Mouse (Mus musculus) embryonic facial prominence, embryonic 15.5 days (tissue): ENCODE data around the gene Atat1. TPM values are rescaled to one million over a fixed set of nuclear protein-coding genes. Genes with fewer than 3 reads are reported as not detected.
A peak's percentile ranks its signal among the peaks of the same experiment; 100 is the strongest.

Experiments
- ATAC-seq: fragments of 200-750 bp; cut with Nextera tagmentation; 2 replicates; pipeline ENCODE4 v1.8.0; 2017; ENCODE audit warnings: low read depth, moderate TSS enrichment; ENCODE audit not compliant: insufficient number of reproducible peaks, low FRiP score, low TSS enrichment
- H3K27ac ChIP-seq: fragments of 300-500 bp; sonication (generic); replicated peaks from 2 replicates; pipeline ENCODE4 v1.5.1; 2015; ENCODE audit warnings: mild to moderate bottlenecking, inconsistent platforms
- H3K27me3 ChIP-seq: fragments of 300-500 bp; sonication (generic); 2 replicates; pipeline ENCODE4 v1.6.1; 2015; ENCODE audit warnings: inconsistent platforms
- H3K36me3 ChIP-seq: fragments of 300-500 bp; sonication (generic); 2 replicates; pipeline ENCODE4 v1.6.1; 2015; ENCODE audit warnings: mild to moderate bottlenecking, inconsistent platforms
- H3K4me1 ChIP-seq: fragments of 300-500 bp; sonication (generic); 2 replicates; pipeline ENCODE4 v1.6.1; 2015; ENCODE audit warnings: inconsistent platforms
- H3K4me2 ChIP-seq: fragments of 300-500 bp; sonication (generic); replicated peaks from 2 replicates; pipeline ENCODE4 v1.6.1; 2015; ENCODE audit warnings: mild to moderate bottlenecking, inconsistent platforms
- H3K4me3 ChIP-seq: fragments of 300-500 bp; sonication (generic); replicated peaks from 2 replicates; pipeline ENCODE4 v1.5.1; 2015; ENCODE audit warnings: mild to moderate bottlenecking, inconsistent platforms
- H3K9ac ChIP-seq: fragments of 300-500 bp; sonication (generic); 2 replicates; pipeline ENCODE4 v1.6.1; 2015; ENCODE audit warnings: inconsistent platforms
- H3K9me3 ChIP-seq: fragments of 300-500 bp; sonication (generic); replicated peaks from 2 replicates; pipeline ENCODE4 v1.6.1; 2016; ENCODE audit warnings: inconsistent platforms
- WGBS: fragments of 180-500 bp; shearing (Covaris S2); methylation state at CpG from one replicate; pipeline ENCODE4 v1.1.7; 2015; 5-methylcytosine and 5-hydroxymethylcytosine counted together
- microRNA counts: library from miRNA; unstranded; fragments of <30 nt; microRNA quantifications from one replicate; lab custom pipeline; 2016
- microRNA-seq: library from miRNA; unstranded; fragments of <30 nt; microRNA quantifications from one replicate; pipeline ENCODE4, GENCODE M21; 2016; ENCODE audit warnings: borderline number of aligned reads
- polyA plus RNA-seq: library from polyadenylated mRNA; unstranded; fragments of >200 nt; fragmentation: Nextera tagmentation; extraction: Ambion mirVana; gene quantifications from 2 replicates; pipeline ENCODE4 v1.2.1, GENCODE M21; 2015

The Atat1 gene
- polyA plus RNA-seq, 1 experiment from 2014 or later, result 77.7 TPM

- no peaks in the 10 kb centered on the region for H3K9me3 ChIP-seq
- no peaks in the 10 kb centered on the region for H3K27me3 ChIP-seq
- WGBS, result 2% methylated on average over 12 of the region's 12 CpGs
- peak overlapping the region; percentile 97 for H3K27ac ChIP-seq
- peak overlapping the region; percentile 67 for H3K4me2 ChIP-seq
- peak overlapping the region; percentile 79 for H3K9ac ChIP-seq
- no peak for ATAC-seq
- H3K36me3 ChIP-seq, result peaks cover 16% of the 10 kb centered on the region
- H3K4me3 ChIP-seq, result peak overlapping the region; percentile 92
- peaks cover 31% of the 10 kb centered on the region for H3K4me1 ChIP-seq
These were observed 49.1 kb downstream of the Atat1 start for GRCm38 (mm10) chr17:35860831-35861197.

- no peak overlapping the region for H3K4me3 ChIP-seq
- H3K9me3 ChIP-seq, result no peaks in the 10 kb centered on the region
- no peak overlapping the region for H3K27ac ChIP-seq
- peaks cover 26% of the 10 kb centered on the region for H3K4me1 ChIP-seq
- peaks cover 19% of the 10 kb centered on the region for H3K36me3 ChIP-seq
- ATAC-seq, result no peak
- H3K27me3 ChIP-seq, result no peaks in the 10 kb centered on the region
- H3K9ac ChIP-seq, result no peak overlapping the region
- H3K4me2 ChIP-seq, result no peak overlapping the region
- 67% methylated on average over 2 of the region's 2 CpGs for WGBS
These were observed 50.0 kb downstream of the Atat1 start for GRCm38 (mm10) chr17:35859835-35860234.

DNA sequence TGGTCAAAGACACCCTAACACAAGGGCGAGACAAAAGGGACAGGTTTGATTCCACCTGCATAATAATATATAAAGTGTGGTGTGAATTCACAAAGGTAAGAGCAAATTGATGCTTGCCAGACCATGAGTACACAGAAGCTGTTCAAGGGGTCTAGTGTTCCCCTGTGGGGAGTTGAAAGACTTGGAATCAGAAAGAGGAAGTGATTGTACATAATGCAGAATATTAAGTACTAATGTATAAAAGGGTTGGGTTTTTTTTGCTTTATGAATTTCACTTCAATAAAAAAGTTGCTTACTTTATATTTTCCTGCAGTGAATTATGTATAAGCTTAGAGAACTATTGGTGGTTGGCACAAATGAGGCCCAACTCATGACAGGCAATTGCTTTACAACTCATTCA lies 50.5 kb downstream of the Atat1 start:
- WGBS, result 95% methylated on average over 1 of the region's 1 CpGs
- H3K36me3 ChIP-seq, result peaks cover 23% of the 10 kb centered on the region
- ATAC-seq, result no peak

GRCm38 (mm10) chr17:35850974-35851373 lies 58.9 kb downstream of the Atat1 start:
- no peak for ATAC-seq
- WGBS, result 87% methylated on average over 3 of the region's 3 CpGs
- Histone ChIP-seq H3K4me1 (no peaks in the 10 kb centered on the region), H3K4me2 (no peak overlapping the region), H3K27ac (no peak overlapping the region), H3K9ac (no peak overlapping the region), H3K9me3 (no peaks in the 10 kb centered on the region), H3K27me3 (no peaks in the 10 kb centered on the region), H3K36me3 (peaks cover 76% of the 10 kb centered on the region), H3K4me3 (no peak overlapping the region)

More for the DNA sequence above, 50.5 kb downstream of the Atat1 start:
- Histone ChIP-seq H3K9ac (no peak overlapping the region), H3K4me2 (no peak overlapping the region), H3K9me3 (no peaks in the 10 kb centered on the region), H3K4me1 (peaks cover 22% of the 10 kb centered on the region), H3K4me3 (no peak overlapping the region), H3K27me3 (no peaks in the 10 kb centered on the region), H3K27ac (no peak overlapping the region)

DNA sequence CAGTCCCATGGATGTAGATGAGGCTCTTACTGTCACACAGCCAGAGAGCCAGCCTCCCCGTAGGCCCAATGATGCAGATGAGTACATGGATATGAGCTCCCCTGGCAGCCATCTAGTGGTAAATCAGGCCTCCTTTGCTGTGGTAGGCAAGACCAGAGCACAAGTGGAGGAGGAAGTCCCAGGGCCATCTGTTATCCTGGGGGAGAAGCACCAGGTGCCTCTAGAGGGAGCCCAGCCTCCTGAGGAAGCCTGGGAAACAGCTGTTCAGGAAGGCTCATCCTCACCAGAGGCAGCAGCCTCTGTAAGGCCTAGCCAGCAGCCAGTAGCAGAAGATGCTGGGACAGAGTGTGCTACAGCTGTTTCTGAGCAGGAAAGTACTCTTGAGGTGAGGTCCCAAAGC lies 61.8 kb downstream of the Atat1 start:
- WGBS, result 47% methylated on average over 1 of the region's 1 CpGs
- no peak overlapping the region for H3K9ac ChIP-seq
- peak; percentile 37; the same call in 1 of the 2 replicates for ATAC-seq
- H3K9me3 ChIP-seq, result no peaks in the 10 kb centered on the region
- H3K4me3 ChIP-seq, result no peak overlapping the region
- no peaks in the 10 kb centered on the region for H3K27me3 ChIP-seq
- H3K36me3 ChIP-seq, result peaks cover 74% of the 10 kb centered on the region
- no peaks in the 10 kb centered on the region for H3K4me1 ChIP-seq
- no peak overlapping the region for H3K27ac ChIP-seq
- no peak overlapping the region for H3K4me2 ChIP-seq

MicroRNAs within 50 kb of the gene (microRNA counts, 519-probe panel; counts per million panel counts)
- microRNA mmu-miR-1894-3p (lab: Ali Mortazavi, UCI) (not detected), microRNA mmu-miR-1894-5p (lab: Ali Mortazavi, UCI) (1,506 counts per million, percentile 11 among the panel's probes with 10 or more counts)

Small RNA genes within 50 kb of the gene (microRNA-seq; reads per million reads assigned to microRNA genes)
- gene Gm28033 (0.52 reads per million), gene Mir1894 (not detected)

Other genes with a start within 250 kb of the Atat1 start
- 16.6 and 19.0 TPM in 2 replicates for gene Vars2, start 242.5 kb downstream of the Atat1 start, polyA plus RNA-seq
- 35.4 and 39.5 TPM in 2 replicates for gene Gtf2h4, start 236.3 kb downstream of the Atat1 start, polyA plus RNA-seq
- 95.1 and 100 TPM in 2 replicates for gene Ddr1, start 205.5 kb downstream of the Atat1 start, polyA plus RNA-seq
- 28.7 and 30.2 TPM in 2 replicates for gene Ier3, start 88.4 kb downstream of the Atat1 start, polyA plus RNA-seq
- gene Flot1, start 86.8 kb downstream of the Atat1 start, polyA plus RNA-seq, result 64.4 and 72.6 TPM in 2 replicates
- gene Tubb5, start 71.8 kb downstream of the Atat1 start, polyA plus RNA-seq, result 823 TPM in 2 replicates
- gene Mdc1, start 68.6 kb downstream of the Atat1 start, polyA plus RNA-seq, result 12.0 and 16.1 TPM in 2 replicates
- gene Nrm, start 48.8 kb downstream of the Atat1 start, polyA plus RNA-seq, result 53.2 and 55.2 TPM in 2 replicates
- gene Ppp1r18, start 44.5 kb downstream of the Atat1 start, polyA plus RNA-seq, result 28.5 and 30.3 TPM in 2 replicates
- gene Dhx16, start 30.3 kb downstream of the Atat1 start, polyA plus RNA-seq, result 40.7 and 50.6 TPM in 2 replicates
- gene 2310061I04Rik, start 12.6 kb downstream of the Atat1 start, polyA plus RNA-seq, result 22.3 and 23.9 TPM in 2 replicates
- 72.5 and 75.7 TPM in 2 replicates for gene Mrps18b, start 6.3 kb upstream of the Atat1 start, polyA plus RNA-seq
- gene Ppp1r10, start 6.4 kb upstream of the Atat1 start, polyA plus RNA-seq, result 39.2 and 39.5 TPM in 2 replicates
- gene Abcf1, start 59.7 kb upstream of the Atat1 start, polyA plus RNA-seq, result 89.0 and 92.2 TPM in 2 replicates
- gene Gnl1, start 69.8 kb upstream of the Atat1 start, polyA plus RNA-seq, result 59.7 and 61.5 TPM in 2 replicates
- 37.8 and 41.4 TPM in 2 replicates for gene Prr3, start 70.2 kb upstream of the Atat1 start, polyA plus RNA-seq
- 3.0 and 3.7 TPM in 2 replicates for gene H2-T24, start 110.5 kb upstream of the Atat1 start, polyA plus RNA-seq
- 24.9 and 26.4 TPM in 2 replicates for gene H2-T23, start 122.8 kb upstream of the Atat1 start, polyA plus RNA-seq
- 26.8 and 27.2 TPM in 2 replicates for gene H2-T22, start 132.7 kb upstream of the Atat1 start, polyA plus RNA-seq
- gene Gm6034, start 132.9 kb upstream of the Atat1 start, polyA plus RNA-seq, result 0.11 TPM in 1 of 2 replicates, not detected in the other
- 0.12 TPM in 1 of 2 replicates, not detected in the other for gene Gm11127, start 148.3 kb upstream of the Atat1 start, polyA plus RNA-seq
- gene Gm19684, start 211.6 kb upstream of the Atat1 start, polyA plus RNA-seq, result not detected in 2 replicates
- gene Gm7030, start 219.3 kb upstream of the Atat1 start, polyA plus RNA-seq, result not detected in 2 replicates